8 mouse cellular contexts compared by ENCODE assay signal in genomic region chr2:21261370-21262006, GRCm38 (mm10). TPM values are rescaled to one million over a fixed set of nuclear protein-coding genes. Genes with fewer than 3 reads are reported as not detected.
DNase-seq lines count a peak whose midpoint lies in the region; ATAC-seq lines count a peak whose summit lies in the region.

No protein-coding gene starts in this region.

- H3K4me3 ChIP-seq in limb, embryonic 11.5 days (ENCODE audit: low read depth, low read length), result no peak overlapping the region
- no peak overlapping the region for H3K4me3 ChIP-seq in midbrain, embryonic 13.5 days (replicated peaks)

- no peak overlapping the region for H3K4me2 ChIP-seq in limb, embryonic 11.5 days (ENCODE audit: low read depth, severe bottlenecking)
- H3K4me2 ChIP-seq in midbrain, embryonic 13.5 days (replicated peaks), result no peak overlapping the region

- DNase-seq in 416B (ENCODE audit: low read depth), result peak; percentile 84
- DNase-seq in adrenal gland, adult 2 months, result peak; percentile 61
- peak; percentile 67 for DNase-seq in embryo, embryonic 9.5 days (ENCODE audit: extremely low spot score)
- peak; percentile 62 to 69 for DNase-seq in heart, adult 18-20 months
- peak; percentile 45 for DNase-seq in kidney, adult 11 months
- peak; percentile 77 for DNase-seq in limb, embryonic 11.5 days (ENCODE audit: low spot score)
- peak; percentile 14 to 25 for DNase-seq in spleen, postnatal 36 days (ENCODE audit: low spot score in 2 of 2)

- H3K27ac ChIP-seq in limb, embryonic 11.5 days (replicated peaks; ENCODE audit: low read depth, low read length), result no peak overlapping the region
- no peak overlapping the region for H3K27ac ChIP-seq in midbrain, embryonic 13.5 days

- ATAC-seq in limb, embryonic 11.5 days (ENCODE audit: insufficient number of reproducible peaks, low FRiP score, low TSS enrichment, low read depth), result peak; percentile 85
- ATAC-seq in midbrain, embryonic 13.5 days, result peak; percentile 95

- H3K4me1 ChIP-seq in limb, embryonic 11.5 days (ENCODE audit: control insufficient read depth, insufficient read depth, low read length), result no peaks in the 10 kb centered on the region
- H3K4me1 ChIP-seq in midbrain, embryonic 13.5 days (replicated peaks), result no peaks in the 10 kb centered on the region; the same call in 1 of the 2 replicates

- WGBS in limb, embryonic 11.5 days, result 35% methylated on average over 4 of the region's 4 CpGs
- 18% methylated on average over 4 of the region's 4 CpGs for WGBS in midbrain, embryonic 13.5 days

- H3K27me3 ChIP-seq in limb, embryonic 11.5 days (ENCODE audit: control insufficient read depth, insufficient read depth, low read length), result no peaks in the 10 kb centered on the region
- no peaks in the 10 kb centered on the region for H3K27me3 ChIP-seq in midbrain, embryonic 13.5 days

- no peaks in the 10 kb centered on the region for H3K9me3 ChIP-seq in limb, embryonic 11.5 days (ENCODE audit: control insufficient read depth, low read length)
- no peaks in the 10 kb centered on the region for H3K9me3 ChIP-seq in midbrain, embryonic 13.5 days

- H3K9ac ChIP-seq in limb, embryonic 11.5 days (ENCODE audit: low read length), result no peak overlapping the region
- H3K9ac ChIP-seq in midbrain, embryonic 13.5 days (replicated peaks), result no peak overlapping the region

- H3K36me3 ChIP-seq in limb, embryonic 11.5 days (ENCODE audit: control insufficient read depth, insufficient read depth, low read length), result no peaks in the 10 kb centered on the region
- H3K36me3 ChIP-seq in midbrain, embryonic 13.5 days, result no peaks in the 10 kb centered on the region

RNA-seq across cellular contexts. Expression of gene Thnsl1, which starts 56.0 kb away (rescaled TPM):
- 1 to 10 TPM; 5.0 to 6.5 TPM for total RNA-seq in adrenal gland, adult 2 months (2021)
- 2.6 and 2.8 TPM in 2 replicates for polyA plus RNA-seq in adrenal gland, adult 2 months (2012; rRNA removed)
- total RNA-seq in heart, adult 18-20 months (2021), result 1 to 10 TPM; 7.5 to 8.8 TPM
- 6.7 and 7.8 TPM in 2 replicates for polyA plus RNA-seq in limb, embryonic 11.5 days (2014; fragmentation: Nextera tagmentation; extraction: Ambion mirVana)
- 22.2 and 24.1 TPM in 2 replicates for polyA plus RNA-seq in midbrain, embryonic 13.5 days (2015; fragmentation: Nextera tagmentation; extraction: Ambion mirVana)

RNA-seq across cellular contexts. Expression of gene Enkur, which starts 56.3 kb away (rescaled TPM):
- total RNA-seq in adrenal gland, adult 2 months (2021), result 1 to 10 TPM in 1 of 2 experiments, under 1 TPM in 1; 0.81 to 1.4 TPM
- polyA plus RNA-seq in adrenal gland, adult 2 months (2012; rRNA removed), result not detected in 2 replicates
- total RNA-seq in heart, adult 18-20 months (2021), result under 1 TPM; 0.37 to 0.87 TPM
- polyA plus RNA-seq in limb, embryonic 11.5 days (2014; fragmentation: Nextera tagmentation; extraction: Ambion mirVana), result not detected in 2 replicates
- 2.6 and 3.9 TPM in 2 replicates for polyA plus RNA-seq in midbrain, embryonic 13.5 days (2015; fragmentation: Nextera tagmentation; extraction: Ambion mirVana)

Comparison
In these comparisons a context has a peak if more than half of its experiments do, and no peak if none do; other contexts are left out.
1. DNase-seq: peak in every context shown above with its lines; median percentile 84 in 416B; 77 in limb, embryonic 11.5 days; 67 in embryo, embryonic 9.5 days; 66 in heart, adult 18-20 months; 61 in adrenal gland, adult 2 months; 45 in kidney, adult 11 months; 20 in spleen, postnatal 36 days.